Mouse (Mus musculus) hindbrain, embryonic 14.5 days (tissue): Measurements from ENCODE around the gene Klf16. TPM values are rescaled to one million over a fixed set of nuclear protein-coding genes. Genes with fewer than 3 reads are reported as not detected.

Experiments used
- ATAC-seq: fragments of 200-750 bp; cut with Nextera tagmentation; 2 replicates; pipeline ENCODE4 v1.8.0; 2017; ENCODE audit warnings: moderate number of reproducible peaks, mild to moderate bottlenecking, moderate TSS enrichment, moderate library complexity; ENCODE audit not compliant: low FRiP score
- DNase-seq: peaks from one replicate; pipeline ENCODE4 v3.0.0-alpha.2; 2015; ENCODE audit warnings: low spot score
- H3K27ac ChIP-seq: fragments of 300-500 bp; sonication (generic); 2 replicates; pipeline ENCODE4 v1.5.1; 2014; ENCODE audit warnings: mild to moderate bottlenecking, moderate library complexity
- H3K27me3 ChIP-seq: fragments of 300-500 bp; sonication (generic); 2 replicates; pipeline ENCODE4 v1.6.1; 2014; ENCODE audit warnings: mild to moderate bottlenecking, low read length, mixed read lengths; ENCODE audit not compliant: control insufficient read depth, insufficient read depth
- H3K36me3 ChIP-seq: fragments of 300-500 bp; sonication (generic); replicated peaks from 2 replicates; pipeline ENCODE4 v1.6.1; 2014; ENCODE audit not compliant: control insufficient read depth, insufficient read depth
- H3K4me1 ChIP-seq: fragments of 300-500 bp; sonication (generic); replicated peaks from 2 replicates; pipeline ENCODE4 v1.6.1; 2014; ENCODE audit warnings: antibody characterized with exemption, low read length, mixed read lengths; ENCODE audit not compliant: control insufficient read depth, insufficient read depth
- H3K4me2 ChIP-seq: fragments of 300-500 bp; sonication (generic); replicated peaks from 2 replicates; pipeline ENCODE4 v1.6.1; 2014; ENCODE audit warnings: mild to moderate bottlenecking, moderate library complexity
- H3K4me3 ChIP-seq: fragments of 300-500 bp; sonication (generic); replicated peaks from 2 replicates; pipeline ENCODE4 v1.5.1; 2014; ENCODE audit warnings: mild to moderate bottlenecking, low read length
- H3K9ac ChIP-seq: fragments of 300-500 bp; sonication (generic); 2 replicates; pipeline ENCODE4 v1.6.1; 2014
- H3K9me3 ChIP-seq: fragments of 300-500 bp; sonication (generic); 2 replicates; pipeline ENCODE4 v1.6.1; 2016; ENCODE audit warnings: low read length; ENCODE audit not compliant: control insufficient read depth
- WGBS: fragments of 180-500 bp; shearing (Covaris S2); extraction: QIAGEN DNeasy Blood & Tissue Kit; methylation state at CpG from one replicate; pipeline ENCODE4 v1.1.7; 2014; 5-methylcytosine and 5-hydroxymethylcytosine counted together
- polyA plus RNA-seq: library from polyadenylated mRNA; unstranded; fragments of >200 nt; fragmentation: Nextera tagmentation; extraction: Ambion mirVana; gene quantifications from 2 replicates; pipeline ENCODE4 v1.2.1, GENCODE M21; 2014

Gene Klf16
- polyA plus RNA-seq, 1 experiment from 2014 or later: 5.1 TPM

GRCm38 (mm10) chr10:80538710-80539394 lies 38.3 kb downstream of the Klf16 start, which contains the start of gene Atp8b3:
Gene Atp8b3, minus strand, starts transcription at chr10:80539124.
- Histone ChIP-seq H3K27me3 (peaks cover 41% of the 10 kb centered on the region), H3K36me3 (peaks cover 31% of the 10 kb centered on the region), H3K4me2 (peak within 1 kb of the TSS; percentile 31), H3K4me3 (no peak within 1 kb of the TSS), H3K9me3 (no peaks in the 10 kb centered on the region), H3K4me1 (no peaks in the 10 kb centered on the region; the same call in 1 of the 2 replicates), H3K27ac (no peak within 1 kb of the TSS), H3K9ac (no peak within 1 kb of the TSS)
- 3% methylated on average over 30 of the region's 30 CpGs for WGBS
- peak; percentile 56; the same call in 1 of the 2 replicates for ATAC-seq
- DNase-seq: no peak

- Histone ChIP-seq H3K4me3 (no peak overlapping the region), H3K4me2 (no peak overlapping the region), H3K27me3 (peaks cover 41% of the 10 kb centered on the region), H3K4me1 (no peaks in the 10 kb centered on the region; the same call in 1 of the 2 replicates), H3K9me3 (no peaks in the 10 kb centered on the region), H3K9ac (no peak overlapping the region), H3K36me3 (peaks cover 24% of the 10 kb centered on the region), H3K27ac (no peak overlapping the region)
- WGBS: 58% methylated on average over 5 of the region's 5 CpGs
- DNase-seq (no peak), ATAC-seq (no peak)
Observed at GRCm38 (mm10) chr10:80538180-80538579, 38.9 kb downstream of the Klf16 start.

GRCm38 (mm10) chr10:80535711-80536110 lies 41.4 kb downstream of the Klf16 start:
- no peak overlapping the region for H3K9ac ChIP-seq
- DNase-seq (no peak), ATAC-seq (no peak)
- H3K36me3 ChIP-seq: no peaks in the 10 kb centered on the region
- no peak overlapping the region for H3K4me2 ChIP-seq
- H3K27ac ChIP-seq: no peak overlapping the region
- no peaks in the 10 kb centered on the region for H3K9me3 ChIP-seq
- H3K4me1 ChIP-seq: no peaks in the 10 kb centered on the region; the same call in 1 of the 2 replicates
- no peak overlapping the region for H3K4me3 ChIP-seq
- peaks cover 41% of the 10 kb centered on the region for H3K27me3 ChIP-seq
- WGBS: 13% methylated on average over 13 of the region's 13 CpGs

DNA sequence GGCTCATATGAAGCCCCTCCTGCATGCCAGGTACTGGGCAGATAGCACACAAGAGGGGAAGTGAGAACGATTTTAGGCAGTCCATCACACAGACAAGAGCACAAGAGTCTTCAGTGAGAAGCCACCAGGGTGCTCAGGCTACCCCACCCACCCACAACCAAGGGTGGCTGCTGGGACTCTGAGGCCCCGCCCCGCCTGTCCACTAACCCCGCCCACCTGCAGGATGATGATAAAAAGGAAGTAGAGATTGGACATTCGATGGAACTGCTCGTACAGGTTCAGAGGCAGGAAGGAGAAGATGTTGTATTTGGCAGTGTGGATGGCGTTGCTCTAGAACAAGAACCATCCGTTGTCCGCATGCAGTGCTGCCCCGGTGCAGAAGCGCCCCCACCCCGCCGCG lies 42.0 kb downstream of the Klf16 start:
- no peak for DNase-seq
- H3K27ac ChIP-seq: no peak overlapping the region
- no peak for ATAC-seq
- WGBS: 13% methylated on average over 14 of the region's 14 CpGs
- H3K9ac ChIP-seq: no peak overlapping the region
- peaks cover 41% of the 10 kb centered on the region for H3K27me3 ChIP-seq
- H3K9me3 ChIP-seq: no peaks in the 10 kb centered on the region
- no peak overlapping the region for H3K4me3 ChIP-seq
- H3K4me1 ChIP-seq: no peaks in the 10 kb centered on the region; the same call in 1 of the 2 replicates
- no peak overlapping the region; the same call in 1 of the 2 replicates for H3K4me2 ChIP-seq
- no peaks in the 10 kb centered on the region for H3K36me3 ChIP-seq

- H3K9me3 ChIP-seq: no peaks in the 10 kb centered on the region
- H3K36me3 ChIP-seq: no peaks in the 10 kb centered on the region
- DNase-seq: no peak
- WGBS: 19% methylated on average over 7 of the region's 7 CpGs
- no peak overlapping the region for H3K27ac ChIP-seq
- no peaks in the 10 kb centered on the region; the same call in 1 of the 2 replicates for H3K4me1 ChIP-seq
- H3K27me3 ChIP-seq: peaks cover 31% of the 10 kb centered on the region
- H3K4me3 ChIP-seq: no peak overlapping the region
- no peak overlapping the region for H3K9ac ChIP-seq
- no peak overlapping the region for H3K4me2 ChIP-seq
- ATAC-seq: 0 out of 2 replicates have a peak, but pooled peaks have one; percentile 28
Observed at GRCm38 (mm10) chr10:80533704-80534103, 43.4 kb downstream of the Klf16 start.

DNA sequence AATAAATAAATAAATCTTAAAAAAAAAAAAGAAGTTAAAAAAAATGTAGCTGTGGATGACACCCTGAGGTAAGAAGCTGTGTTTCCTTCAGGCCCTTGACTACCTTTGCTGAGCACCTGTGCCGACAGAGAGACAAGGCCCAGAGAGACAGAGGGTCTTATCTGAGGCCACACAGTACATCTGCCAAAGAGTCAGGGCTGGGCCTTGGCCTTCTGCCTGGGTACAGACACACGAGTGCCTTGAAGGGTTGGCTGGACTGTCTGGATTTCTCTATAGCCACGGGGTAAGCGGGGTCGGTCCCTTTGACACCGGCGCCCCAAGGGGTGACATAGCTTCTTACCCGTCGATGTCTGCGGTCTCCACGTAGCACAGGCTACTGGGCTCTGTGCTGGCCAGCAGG lies 44.3 kb downstream of the Klf16 start:
- H3K27ac ChIP-seq: no peak overlapping the region
- H3K9me3 ChIP-seq: no peaks in the 10 kb centered on the region
- 86% methylated on average over 11 of the region's 11 CpGs for WGBS
- H3K27me3 ChIP-seq: peaks cover 23% of the 10 kb centered on the region
- ATAC-seq: no peak
- H3K4me2 ChIP-seq: no peak overlapping the region
- no peak for DNase-seq
- H3K4me3 ChIP-seq: no peak overlapping the region
- H3K36me3 ChIP-seq: no peaks in the 10 kb centered on the region
- H3K9ac ChIP-seq: no peak overlapping the region
- no peaks in the 10 kb centered on the region for H3K4me1 ChIP-seq

DNA sequence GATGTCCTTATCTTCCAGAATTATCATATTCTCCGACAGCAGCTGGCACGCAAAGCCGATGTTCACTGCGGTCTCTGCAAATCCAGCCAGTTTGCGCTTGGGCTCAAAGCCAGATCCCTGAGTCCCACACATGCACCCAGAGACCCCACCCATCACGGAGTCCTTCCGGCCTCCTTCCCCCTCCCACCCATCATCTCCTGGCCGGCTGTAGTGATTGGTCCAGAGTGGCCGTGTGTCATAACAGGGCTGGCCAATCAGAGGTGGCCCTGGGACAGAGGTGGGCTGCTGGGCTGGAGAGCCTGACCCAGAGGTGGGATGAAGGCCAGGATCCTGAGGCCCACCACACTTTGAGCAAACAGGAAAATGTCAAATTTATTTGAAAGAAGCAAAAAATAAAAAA lies 50.9 kb downstream of the Klf16 start:
- Histone ChIP-seq H3K9me3 (no peaks in the 10 kb centered on the region), H3K4me2 (peak overlapping the region; percentile 47), H3K36me3 (no peaks in the 10 kb centered on the region), H3K4me3 (peak overlapping the region; percentile 23), H3K27me3 (no peaks in the 10 kb centered on the region), H3K27ac (no peak overlapping the region), H3K9ac (no peak overlapping the region; the same call in 1 of the 2 replicates), H3K4me1 (0 out of 2 replicates have a peak, but pooled peaks cover 4% of the 10 kb centered on the region)
- ATAC-seq: peak; percentile 88
- peak; percentile 44 for DNase-seq
- WGBS: 29% methylated on average over 9 of the region's 9 CpGs

DNA sequence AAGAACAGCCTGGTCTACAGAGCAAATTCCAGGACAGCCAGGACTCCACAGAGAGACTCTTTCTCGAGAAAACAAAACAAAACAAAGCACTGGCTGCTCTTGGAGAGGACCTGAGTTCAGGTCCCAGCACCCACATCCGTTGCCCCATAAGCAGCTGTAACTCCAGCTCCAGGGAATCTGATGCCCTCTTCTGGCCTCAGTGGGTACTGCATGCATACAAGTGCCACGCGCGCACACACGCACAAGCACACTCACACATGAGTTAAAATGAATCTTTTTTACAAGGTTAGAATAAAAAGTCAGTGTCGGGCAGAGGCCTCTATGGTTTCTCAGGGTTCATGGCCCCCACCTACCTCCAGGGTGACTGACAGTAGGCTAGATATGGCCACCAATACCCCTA lies 53.8 kb downstream of the Klf16 start:
- no peaks in the 10 kb centered on the region for H3K36me3 ChIP-seq
- ATAC-seq: no peak
- H3K4me1 ChIP-seq: 0 out of 2 replicates have a peak, but pooled peaks cover 4% of the 10 kb centered on the region
- no peak overlapping the region for H3K4me2 ChIP-seq
- H3K9me3 ChIP-seq: no peaks in the 10 kb centered on the region
- DNase-seq: no peak
- H3K27ac ChIP-seq: no peak overlapping the region
- H3K27me3 ChIP-seq: no peaks in the 10 kb centered on the region
- no peak overlapping the region for H3K9ac ChIP-seq
- no peak overlapping the region for H3K4me3 ChIP-seq
- WGBS: 94% methylated on average over 7 of the region's 7 CpGs

DNA sequence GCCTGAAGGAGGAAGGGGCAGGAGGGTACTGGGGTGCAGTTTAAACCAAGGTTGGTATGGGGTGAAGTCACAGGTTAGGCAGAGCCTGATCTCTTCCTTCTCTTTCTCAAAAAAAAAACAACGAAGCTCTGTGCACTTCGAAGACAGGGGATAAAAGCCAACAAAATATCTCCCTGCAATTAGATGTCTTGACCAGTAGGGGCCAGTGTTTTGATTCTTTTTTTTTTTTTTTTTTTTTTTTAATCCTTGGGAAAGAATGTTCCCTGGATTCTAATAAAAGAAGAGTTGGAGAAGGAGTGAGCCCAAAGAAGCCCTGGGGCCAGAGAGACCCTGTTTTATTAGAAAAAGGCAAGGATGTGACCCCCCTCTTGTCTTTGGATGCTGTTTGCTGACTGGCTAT lies 57.8 kb downstream of the Klf16 start:
- H3K27ac ChIP-seq: no peak overlapping the region
- H3K4me2 ChIP-seq: no peak overlapping the region
- WGBS: 66% methylated on average over 2 of the region's 2 CpGs
- no peaks in the 10 kb centered on the region for H3K36me3 ChIP-seq
- no peaks in the 10 kb centered on the region for H3K9me3 ChIP-seq
- no peaks in the 10 kb centered on the region for H3K27me3 ChIP-seq
- no peak overlapping the region for H3K4me3 ChIP-seq
- DNase-seq (no peak), ATAC-seq (no peak)
- no peaks in the 10 kb centered on the region for H3K4me1 ChIP-seq
- no peak overlapping the region for H3K9ac ChIP-seq
